Mouse (Mus musculus) forebrain, embryonic 14.5 days (tissue): ENCODE data around the gene Gm20503. TPM values are rescaled to one million over a fixed set of nuclear protein-coding genes. Genes with fewer than 3 reads are reported as not detected.

Source experiments
- ATAC-seq: fragments of 200-750 bp; cut with Nextera tagmentation; 2 replicates; pipeline ENCODE4 v1.8.0; 2017; ENCODE audit warnings: mild to moderate bottlenecking, moderate library complexity
- DNase-seq: peaks from one replicate; pipeline ENCODE4 v3.0.0-alpha.2; 2015; ENCODE audit warnings: low spot score
- H3K27ac ChIP-seq: fragments of 300-500 bp; sonication (generic); 2 replicates; pipeline ENCODE4 v1.5.1; 2014; ENCODE audit warnings: low read depth, mild to moderate bottlenecking, control low read depth, low read length, moderate library complexity
- H3K27me3 ChIP-seq: fragments of 300-500 bp; sonication (generic); replicated peaks from 2 replicates; pipeline ENCODE4 v1.6.1; 2014; ENCODE audit warnings: low read length, control low read depth, mixed read lengths; ENCODE audit not compliant: control insufficient read depth, insufficient read depth
- H3K36me3 ChIP-seq: fragments of 300-500 bp; sonication (generic); 2 replicates; pipeline ENCODE4 v1.6.1; 2014; ENCODE audit warnings: low read length, control low read depth; ENCODE audit not compliant: control insufficient read depth, insufficient read depth
- H3K4me1 ChIP-seq: fragments of 300-500 bp; sonication (generic); 2 replicates; pipeline ENCODE4 v1.6.1; 2014; ENCODE audit warnings: antibody characterized with exemption, low read length, control low read depth; ENCODE audit not compliant: control insufficient read depth, insufficient read depth
- H3K4me2 ChIP-seq: fragments of 300-500 bp; sonication (generic); 2 replicates; pipeline ENCODE4 v1.6.1; 2014; ENCODE audit warnings: mild to moderate bottlenecking, control low read depth, low read length
- H3K4me3 ChIP-seq: fragments of 300-500 bp; sonication (generic); 2 replicates; pipeline ENCODE4 v1.5.1; 2014; ENCODE audit warnings: low read depth, low read length, control low read depth
- H3K9ac ChIP-seq: fragments of 300-500 bp; sonication (generic); 2 replicates; pipeline ENCODE4 v1.6.1; 2014; ENCODE audit warnings: mild to moderate bottlenecking, low read length, control low read depth, moderate library complexity
- H3K9me3 ChIP-seq: fragments of 300-500 bp; sonication (generic); replicated peaks from 2 replicates; pipeline ENCODE4 v1.6.1; 2016; ENCODE audit warnings: low read length, control low read depth, mixed read lengths; ENCODE audit not compliant: control insufficient read depth
- WGBS: fragments of 180-500 bp; shearing (Covaris S2); extraction: QIAGEN DNeasy Blood & Tissue Kit; methylation state at CpG from one replicate; pipeline ENCODE4 v1.1.7; 2014; 5-methylcytosine and 5-hydroxymethylcytosine counted together
- polyA plus RNA-seq: library from polyadenylated mRNA; unstranded; fragments of >200 nt; fragmentation: Nextera tagmentation; extraction: Ambion mirVana; gene quantifications from 2 replicates; pipeline ENCODE4 v1.2.1, GENCODE M21; 2014

Gm20503 gene
- polyA plus RNA-seq, 1 experiment from 2014 or later: 5.3 TPM

DNA sequence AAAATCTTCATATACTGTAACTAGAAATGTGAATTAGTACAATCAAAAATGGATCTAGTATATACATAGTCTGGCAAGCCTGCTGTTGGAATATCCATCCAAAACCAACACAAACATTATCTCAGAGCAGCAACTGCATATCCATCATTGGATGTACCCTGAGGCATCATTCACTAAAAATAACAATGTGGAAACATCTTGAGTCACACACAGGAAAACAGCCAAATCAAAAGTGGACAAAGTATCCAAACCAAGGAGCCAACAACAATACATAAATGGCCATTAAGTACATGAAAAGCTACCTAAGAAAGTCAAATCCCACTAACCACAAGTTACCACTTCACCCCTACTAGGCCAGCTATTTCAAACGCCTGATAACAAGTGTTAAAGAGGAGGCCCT is 86.4 kb downstream of the Gm20503 start:
- 53% methylated on average over 1 of the region's 1 CpGs for WGBS
- no peaks in the 10 kb centered on the region for H3K36me3 ChIP-seq
- no peak for DNase-seq
- no peaks in the 10 kb centered on the region for H3K9me3 ChIP-seq
- H3K9ac ChIP-seq: no peak overlapping the region
- no peak overlapping the region for H3K27ac ChIP-seq
- no peak for ATAC-seq
- no peaks in the 10 kb centered on the region for H3K4me1 ChIP-seq
- H3K27me3 ChIP-seq: no peaks in the 10 kb centered on the region
- no peak overlapping the region for H3K4me2 ChIP-seq
- H3K4me3 ChIP-seq: no peak overlapping the region

Other genes starting within 250 kb of the Gm20503 start
- gene Olfr267, start 215.5 kb upstream of the Gm20503 start, polyA plus RNA-seq: 0.24 TPM in 1 of 2 replicates, not detected in the other
- 26.7 and 36.0 TPM in 2 replicates for gene Ecpas, start 90.5 kb upstream of the Gm20503 start, polyA plus RNA-seq
- gene Zkscan16, start 59.6 kb upstream of the Gm20503 start, polyA plus RNA-seq: 0.62 and 1.2 TPM in 2 replicates
- 4.9 and 5.9 TPM in 2 replicates for gene Ptgr1, start 16.1 kb upstream of the Gm20503 start, polyA plus RNA-seq
- 4.9 and 6.5 TPM in 2 replicates for gene Dnajc25, start 8.1 kb upstream of the Gm20503 start, polyA plus RNA-seq
- gene Gng10, start 31.9 kb downstream of the Gm20503 start, polyA plus RNA-seq: 204 and 233 TPM in 2 replicates
- gene AI481877, start 135.8 kb downstream of the Gm20503 start, polyA plus RNA-seq: not detected in 2 replicates
- gene Ugcg, start 186.0 kb downstream of the Gm20503 start, polyA plus RNA-seq: 18.6 and 19.4 TPM in 2 replicates